Mouse (Mus musculus): ENCODE measurements around the gene Hist1h2ab.
"Not testable (repeated sequence)": the region's sequence is repeated elsewhere in the genome, so short reads cannot be mapped to it uniquely, and the experiment has no call there.

Gene Hist1h2ab

DNA sequence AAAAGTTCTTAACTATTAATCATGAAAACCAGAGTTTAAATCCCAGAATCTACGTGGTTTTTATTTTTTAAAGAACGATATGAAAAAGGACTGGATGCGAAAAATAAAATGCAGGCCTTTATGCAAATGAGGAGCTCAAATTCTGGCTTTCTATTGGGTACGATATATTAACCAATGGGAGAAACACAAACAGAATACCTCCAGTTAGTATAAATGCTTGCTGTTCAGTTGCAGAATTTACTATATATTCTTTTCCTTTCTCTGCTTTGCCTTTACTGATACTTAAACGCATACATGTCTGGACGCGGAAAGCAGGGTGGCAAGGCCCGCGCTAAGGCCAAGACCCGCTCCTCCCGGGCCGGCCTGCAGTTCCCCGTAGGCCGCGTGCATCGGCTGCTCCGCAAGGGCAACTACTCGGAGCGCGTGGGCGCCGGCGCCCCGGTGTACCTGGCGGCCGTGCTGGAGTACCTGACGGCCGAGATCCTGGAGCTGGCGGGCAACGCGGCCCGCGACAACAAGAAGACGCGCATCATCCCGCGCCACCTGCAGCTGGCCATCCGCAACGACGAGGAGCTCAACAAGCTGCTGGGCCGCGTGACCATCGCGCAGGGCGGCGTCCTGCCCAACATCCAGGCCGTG is at the start of gene Hist1h2ab:
Gene Hist1h2ab, plus strand, starts transcription at position 288 of the 639 bp plus-strand sequence.
- not testable (repeated sequence) for DNase-seq

DNA sequence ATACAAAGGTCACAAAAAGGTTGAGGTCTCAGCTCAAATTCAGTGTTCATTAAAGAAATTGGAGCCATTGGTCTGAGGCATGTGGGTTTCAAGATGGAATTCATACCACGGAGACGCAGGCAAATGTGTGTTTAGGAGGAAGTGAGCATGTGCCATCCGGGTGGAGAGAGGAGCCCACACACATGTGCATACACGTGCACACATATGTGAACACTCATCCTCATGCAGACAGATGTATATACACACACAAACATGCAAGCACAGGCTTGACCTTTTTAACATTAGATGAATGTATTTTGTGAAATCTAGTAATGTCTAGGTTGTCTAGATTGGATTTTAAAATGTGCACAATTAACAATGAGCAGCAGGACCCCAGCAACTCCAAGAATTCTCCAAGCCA is 48.7 kb upstream of the Hist1h2ab start:
- DNase-seq: no peak

DNA sequence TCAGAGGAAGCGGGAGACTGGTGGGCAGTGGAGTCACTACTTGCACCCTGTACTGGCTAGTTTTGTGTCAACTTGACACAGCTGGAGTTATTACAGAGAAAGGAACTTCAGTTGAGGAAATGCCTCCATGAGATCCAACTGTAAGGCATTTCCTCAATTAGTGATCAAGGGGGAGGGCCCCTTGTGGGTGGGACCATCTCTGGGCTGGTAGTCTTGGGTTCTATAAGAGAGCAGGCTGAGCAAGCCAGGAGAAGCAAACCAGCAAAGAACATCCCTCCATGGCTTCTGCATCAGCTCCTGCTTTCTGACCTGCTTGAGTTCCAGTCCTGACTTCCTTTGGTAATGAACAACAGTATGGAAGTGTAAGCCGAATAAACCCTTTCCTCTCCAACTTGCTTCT is 48.1 kb upstream of the Hist1h2ab start:
- DNase-seq: not testable (repeated sequence)

DNA sequence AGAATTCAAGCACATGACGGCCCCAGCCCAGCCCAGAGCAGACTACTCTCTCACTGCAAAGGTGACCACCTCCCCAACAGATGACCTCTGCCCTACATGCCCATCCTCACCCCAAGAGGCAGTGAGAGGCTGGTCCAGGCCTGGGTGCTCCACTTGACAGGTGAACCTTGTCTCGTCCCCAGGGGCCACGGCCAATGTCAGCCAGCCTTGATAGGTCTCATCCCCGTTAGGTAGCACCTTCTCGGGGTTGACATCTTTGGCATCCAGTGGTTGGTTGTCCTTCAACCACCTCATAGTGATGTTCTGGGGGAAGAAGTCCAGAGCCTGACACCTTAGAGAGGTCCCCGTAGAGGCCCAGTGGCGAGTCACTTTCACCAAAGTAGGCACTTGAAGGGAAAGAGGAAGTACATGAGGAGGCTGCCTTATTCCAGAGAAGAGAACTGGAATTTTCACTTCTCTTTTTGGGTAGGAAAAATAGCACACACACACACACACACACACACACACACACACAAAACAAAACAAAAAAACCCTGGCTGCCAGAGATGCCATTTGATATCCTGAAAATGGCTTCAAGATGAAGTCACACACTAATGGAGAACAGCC is 45.1 kb upstream of the Hist1h2ab start:
- no peak for DNase-seq

DNA sequence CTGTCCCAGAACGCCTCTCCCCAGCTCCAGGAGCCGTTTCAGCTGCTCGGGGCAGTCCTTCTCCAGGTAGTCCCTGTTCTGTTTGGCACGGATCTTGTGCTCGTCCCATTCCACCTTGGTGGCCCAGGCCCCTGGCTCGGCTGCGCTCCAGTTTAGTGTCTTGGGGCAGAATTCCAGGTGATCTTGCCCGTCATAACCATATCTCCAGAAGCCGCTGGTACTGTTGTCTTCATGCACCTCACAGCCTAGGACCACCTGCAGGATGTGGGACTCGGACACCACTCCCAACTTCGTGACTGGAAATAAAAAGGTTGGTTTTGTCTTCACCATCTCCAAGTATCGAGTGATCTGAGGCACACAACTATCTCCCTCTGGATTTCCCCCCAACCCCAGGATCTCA is 44.2 kb upstream of the Hist1h2ab start:
- DNase-seq: no peak

DNA sequence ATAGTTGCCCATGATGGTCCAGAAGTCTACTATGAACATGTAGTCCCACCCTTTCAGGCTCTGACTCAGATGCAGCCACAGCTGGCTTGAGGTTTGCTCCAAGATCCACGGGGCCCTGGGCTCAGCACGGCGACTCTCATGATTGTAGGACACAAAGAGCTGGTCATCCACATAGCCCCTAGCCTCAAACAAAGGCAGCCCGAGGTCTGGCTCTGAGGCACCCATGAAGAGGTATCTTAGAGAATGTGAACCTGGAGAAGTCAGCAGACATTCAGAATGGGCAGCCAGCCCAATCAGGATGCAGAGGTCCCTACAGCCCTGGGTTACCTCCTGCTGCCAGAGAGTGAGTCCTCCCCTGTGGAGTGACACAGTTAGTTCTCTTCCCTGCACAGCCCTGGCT is 42.9 kb upstream of the Hist1h2ab start:
- DNase-seq: no peak

DNA sequence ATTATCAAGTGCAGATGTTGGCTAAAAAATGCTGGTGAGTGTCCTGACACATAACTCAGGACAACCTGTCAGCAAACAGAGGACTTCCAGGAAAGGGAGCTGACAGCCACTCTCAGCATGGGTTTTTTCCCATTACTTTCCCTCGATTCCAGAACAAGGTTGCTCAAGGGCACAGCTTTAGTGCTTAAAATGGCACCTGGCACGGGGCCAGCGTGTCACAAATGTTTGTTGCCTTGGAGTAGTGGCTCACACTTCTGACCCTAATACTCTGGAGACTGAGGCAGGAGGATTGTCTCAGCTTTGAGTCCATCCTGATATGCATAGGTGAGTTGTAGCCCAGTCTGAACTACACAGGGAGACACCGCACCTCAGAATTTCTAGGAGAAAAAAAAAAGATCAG is 42.3 kb upstream of the Hist1h2ab start:
- no peak for DNase-seq

DNA sequence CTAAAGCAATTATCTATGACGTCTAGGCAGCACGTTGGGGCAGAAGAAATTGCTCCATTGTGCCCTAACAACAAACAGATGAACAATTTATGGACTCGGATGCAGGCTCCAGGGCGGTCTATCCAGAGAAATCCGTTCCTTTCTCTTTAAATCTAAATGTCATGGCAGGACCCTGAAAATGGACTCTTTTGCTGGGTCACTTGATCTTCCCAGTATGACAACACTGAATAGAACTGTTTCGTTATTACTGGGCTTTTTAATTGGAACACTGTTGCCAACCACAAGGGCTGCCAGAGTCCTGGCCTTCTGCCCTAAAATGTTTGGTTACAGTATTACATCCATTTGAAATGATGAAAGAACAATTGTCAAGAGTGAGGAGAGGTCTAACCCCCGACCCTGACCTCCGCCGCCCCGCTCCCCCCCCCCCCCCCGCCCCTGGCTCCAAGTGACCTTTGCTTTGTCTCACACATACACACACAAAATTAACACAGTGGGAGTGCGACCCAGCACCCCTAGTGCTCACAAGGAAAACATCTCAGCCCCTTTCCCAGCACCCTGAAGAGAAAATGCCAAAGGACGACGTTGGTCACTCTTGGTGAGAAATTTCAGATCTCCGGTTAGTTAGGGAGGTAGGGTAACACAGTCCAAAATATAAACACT is 41.1 kb upstream of the Hist1h2ab start:
- DNase-seq: no peak

DNA sequence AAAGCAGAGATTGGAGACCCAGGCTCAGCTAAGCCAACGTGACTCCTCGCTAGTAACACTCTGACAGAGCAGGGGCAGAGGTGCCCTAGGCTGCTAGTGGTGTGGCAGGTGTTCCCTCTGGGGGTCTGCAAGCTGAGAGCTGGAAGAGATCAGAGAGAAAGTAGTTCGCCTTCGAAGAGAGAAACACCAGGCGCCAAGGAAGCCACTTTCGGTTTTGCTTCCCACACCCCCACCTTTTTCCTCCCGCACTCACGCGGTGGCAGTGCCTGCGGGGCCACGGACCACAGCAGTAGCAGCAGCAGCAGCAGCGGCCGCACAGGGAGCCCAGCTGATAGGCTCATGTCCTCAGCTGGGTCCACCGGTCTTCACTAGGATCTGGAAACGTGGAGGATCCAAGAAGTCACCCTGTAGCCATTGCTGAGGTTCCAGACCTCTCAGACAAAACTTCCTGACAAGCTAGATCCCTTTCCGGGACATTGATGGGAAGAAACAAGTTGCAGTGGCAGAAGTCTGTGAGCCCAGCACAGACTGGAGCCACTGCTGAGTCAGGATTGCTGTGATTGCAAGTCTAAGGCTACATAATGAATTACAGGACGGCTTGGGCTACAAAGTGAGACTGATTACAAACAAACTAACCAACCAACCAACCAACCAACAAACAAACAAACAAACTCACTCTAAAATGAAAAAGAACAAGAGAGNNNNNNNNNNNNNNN is 40.4 kb upstream of the Hist1h2ab start, which contains the start of gene Hfe:
Gene Hfe, minus strand, starts transcription at position 481 of the 716 bp plus-strand sequence.
- DNase-seq: peak; percentile 42

DNA sequence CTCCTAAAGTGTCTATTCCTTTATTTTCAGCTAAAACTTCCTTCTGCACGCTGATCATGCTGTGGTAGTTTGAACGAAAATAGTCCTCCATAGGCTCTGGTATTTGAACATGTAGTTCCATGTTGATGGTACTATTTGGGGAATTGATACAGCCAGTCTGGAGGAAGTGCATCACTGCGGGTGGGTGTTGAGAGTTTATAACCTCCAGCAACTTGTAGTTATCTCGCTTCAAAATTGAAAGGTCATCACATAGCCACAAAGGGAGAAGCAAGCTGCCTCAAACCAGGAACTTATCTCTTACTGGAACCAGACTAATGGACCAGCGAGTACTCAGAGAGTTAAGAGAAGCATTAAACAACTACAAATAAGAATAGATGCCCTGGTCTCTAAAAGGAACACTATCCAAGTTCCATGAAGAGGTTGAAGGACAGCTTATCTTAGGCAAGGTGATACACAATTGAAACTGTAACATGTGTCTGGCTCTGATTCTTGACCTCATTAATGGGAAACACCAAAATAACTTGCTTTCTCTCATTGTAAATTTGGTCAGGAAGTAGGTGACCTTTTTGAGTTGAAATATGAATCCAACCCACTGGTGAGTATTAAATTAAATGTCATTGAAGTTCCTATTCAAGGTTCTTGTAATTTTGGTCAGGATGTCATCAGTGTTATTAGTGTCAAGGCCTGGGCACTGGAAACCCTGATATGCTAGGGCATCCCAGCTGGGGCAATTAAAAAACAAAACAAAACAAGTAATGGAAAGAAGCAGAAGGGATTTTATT is 34.5 kb upstream of the Hist1h2ab start:
- no peak for DNase-seq

DNA sequence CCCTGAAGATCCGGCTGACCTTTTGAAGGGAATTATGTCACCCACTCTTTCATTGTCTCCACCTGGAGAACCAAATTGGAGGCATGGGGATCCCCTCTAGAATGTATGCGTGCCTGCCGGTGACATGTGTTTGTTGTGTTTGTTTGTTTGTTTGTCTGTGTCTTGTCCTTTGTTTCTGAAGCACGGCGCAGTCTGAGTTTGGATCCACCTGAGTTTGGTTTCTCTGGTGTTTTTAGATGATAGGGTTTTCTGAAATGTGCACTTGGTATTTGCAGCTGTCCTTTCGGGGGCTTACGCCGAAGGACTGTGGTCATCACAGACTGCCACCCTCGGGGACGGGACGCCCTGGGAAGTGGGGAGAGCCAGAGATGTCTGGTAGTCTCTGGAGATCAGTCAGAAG is 33.8 kb upstream of the Hist1h2ab start:
- DNase-seq: no peak

DNA sequence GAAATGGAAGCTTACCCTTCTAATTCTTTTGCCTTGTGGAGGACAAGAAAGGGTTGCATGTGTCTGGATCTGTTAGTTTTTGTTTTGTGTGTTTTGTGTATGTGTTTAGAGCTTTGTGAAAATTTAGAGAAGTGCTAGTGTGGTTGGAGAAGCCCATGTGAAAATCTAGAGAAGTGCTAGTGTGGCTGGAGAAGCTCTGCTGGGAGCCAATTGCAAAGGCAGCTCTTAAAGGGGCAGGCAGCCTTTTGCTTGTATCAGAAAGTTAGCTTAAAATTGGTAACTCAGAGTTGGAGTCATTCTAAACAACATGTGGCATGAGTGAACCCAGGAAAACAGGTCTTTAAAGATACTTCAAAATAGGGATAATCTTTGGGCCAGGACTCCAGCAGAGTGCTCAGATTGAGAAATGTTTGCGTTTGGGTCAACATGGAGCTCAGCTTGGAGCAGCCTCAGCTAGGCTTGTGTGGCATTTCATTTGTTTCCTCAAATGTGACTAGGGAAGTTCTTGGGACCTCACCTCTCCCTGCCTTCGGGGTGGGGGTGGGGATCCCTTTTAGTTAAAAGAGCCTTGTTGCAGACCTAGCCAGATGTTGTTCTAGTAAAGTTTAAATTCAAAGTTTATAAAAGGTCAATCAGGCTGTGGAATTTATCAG is 33.2 kb upstream of the Hist1h2ab start:
- not testable (repeated sequence) for DNase-seq

DNA sequence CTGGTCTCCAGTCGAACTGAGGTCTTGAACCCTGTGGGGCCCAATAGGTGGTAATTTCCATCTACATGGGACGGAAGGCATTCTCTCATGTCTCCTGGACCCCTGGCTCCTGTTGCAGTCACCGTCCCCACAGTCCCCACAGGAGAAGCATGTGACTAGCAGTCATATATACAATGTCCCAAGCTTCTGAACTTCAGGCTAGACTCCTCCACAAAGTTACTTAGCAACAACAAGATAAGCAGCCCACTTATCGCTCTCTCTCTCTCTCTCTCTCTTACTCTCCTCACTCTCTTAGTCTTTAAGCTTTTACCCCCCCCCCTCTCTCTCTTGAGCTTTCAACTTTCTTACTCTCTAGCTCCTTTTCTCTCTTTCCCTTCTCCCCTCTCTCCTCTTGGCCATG is 26.7 kb upstream of the Hist1h2ab start:
- no peak for DNase-seq

DNA sequence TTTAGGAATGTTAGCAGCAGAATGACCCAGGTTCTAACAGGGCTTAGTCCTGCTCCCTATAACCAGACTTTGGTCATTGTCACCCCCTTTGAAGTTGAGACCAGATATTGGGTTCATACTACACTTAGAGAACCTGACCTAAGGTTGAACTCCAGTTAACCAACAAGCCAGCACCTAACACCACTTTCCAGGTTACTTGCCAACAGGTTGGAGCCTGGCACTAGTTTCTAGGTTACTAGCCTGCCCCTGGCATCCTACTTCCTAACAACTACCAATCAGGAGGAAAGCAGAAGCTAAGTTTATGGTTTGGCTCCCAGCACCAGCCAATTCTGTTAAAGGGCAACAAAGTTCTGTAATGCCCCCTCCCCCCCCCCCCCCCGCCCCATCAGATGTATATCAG is 25.7 kb upstream of the Hist1h2ab start:
- no peak for DNase-seq

DNA sequence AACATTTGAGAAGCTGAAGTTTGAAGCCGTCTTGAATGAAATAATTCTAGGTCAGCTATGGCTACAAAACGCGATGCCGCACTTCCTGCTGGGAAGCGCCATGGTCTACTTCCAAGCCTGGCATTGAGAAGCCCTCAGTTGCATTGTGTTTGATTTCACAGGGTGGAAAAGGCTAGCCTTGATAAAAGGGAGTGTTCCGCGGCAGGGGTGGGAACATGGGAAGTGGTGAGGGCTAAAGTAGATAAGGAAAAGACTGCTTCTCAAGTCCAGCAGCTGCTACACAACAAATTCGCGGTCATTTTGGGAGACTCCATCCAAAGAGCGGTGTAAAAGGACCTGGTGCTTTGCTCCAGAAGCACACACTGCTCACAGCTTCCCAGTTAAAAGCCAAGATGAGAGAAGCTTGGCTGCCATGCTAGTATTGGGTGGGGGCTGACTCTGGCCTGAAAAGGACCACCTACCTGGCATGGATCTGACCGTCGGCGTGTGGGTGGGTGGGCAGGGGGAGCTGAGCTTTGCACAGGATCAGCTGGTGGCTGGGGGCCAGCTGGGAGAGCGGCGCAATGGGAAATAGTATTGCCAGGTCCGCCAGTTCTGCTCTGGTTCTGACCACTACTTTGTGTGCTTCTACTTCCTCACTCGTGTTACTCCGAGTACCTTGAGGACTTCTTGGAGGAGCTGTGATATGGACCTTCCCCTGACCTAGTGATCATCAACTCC is 22.3 kb upstream of the Hist1h2ab start:
- no peak for DNase-seq

DNA sequence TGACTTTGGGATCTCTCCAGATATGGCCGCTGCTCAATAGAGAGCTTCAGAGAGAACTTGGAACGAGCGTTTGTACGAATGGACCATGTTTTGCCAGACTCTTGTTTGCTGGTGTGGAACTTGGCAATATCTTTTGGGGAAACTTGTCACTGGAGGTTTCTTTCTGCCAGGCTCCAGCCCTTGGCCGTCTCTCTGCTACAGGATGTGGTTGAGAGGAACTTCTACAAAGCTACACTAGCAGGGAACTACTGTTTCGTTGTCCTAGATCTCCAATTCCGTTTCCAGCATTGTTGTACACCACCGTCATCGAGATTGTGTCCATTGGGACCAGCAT is 21.8 kb upstream of the Hist1h2ab start:
- DNase-seq: no peak

DNA sequence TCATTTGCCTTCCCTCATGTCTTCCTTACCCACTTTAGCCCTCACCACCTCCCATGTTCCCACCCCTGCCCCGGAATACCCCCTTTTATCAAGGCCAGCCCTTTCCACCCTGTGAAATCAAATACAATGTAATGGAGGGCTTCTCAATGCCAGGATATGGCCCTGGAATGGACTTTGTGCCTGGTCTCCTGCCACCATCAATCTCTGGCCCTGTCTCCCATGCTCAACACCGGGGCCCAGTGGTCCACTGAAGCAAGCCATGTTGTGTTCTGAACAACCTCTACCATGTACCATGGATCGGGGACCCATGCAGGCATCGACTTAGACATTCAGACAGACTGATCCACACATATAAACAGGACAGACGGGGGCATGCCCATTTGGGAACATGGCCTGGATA is 21.2 kb upstream of the Hist1h2ab start:
- no peak for DNase-seq

DNA sequence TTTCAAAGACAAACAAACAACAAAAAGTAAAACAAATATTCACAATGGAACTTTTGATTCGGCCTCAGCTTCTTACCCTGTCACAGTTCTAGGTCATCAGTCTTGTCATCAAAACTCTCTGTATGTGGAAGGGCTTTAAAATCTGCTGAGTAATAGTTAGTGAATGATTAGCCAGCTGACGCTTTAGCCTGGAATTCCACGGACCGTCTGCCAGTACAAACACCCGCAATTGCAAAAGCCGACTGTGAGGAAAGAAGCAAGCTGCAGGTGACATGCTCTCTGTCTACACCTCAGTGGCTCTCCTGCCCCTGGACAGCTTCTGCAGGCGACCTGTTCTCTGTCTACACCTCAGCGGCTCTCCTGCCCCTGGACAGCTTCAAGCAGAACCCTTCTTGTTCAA is 20.4 kb upstream of the Hist1h2ab start:
- peak; percentile 81 for DNase-seq

DNA sequence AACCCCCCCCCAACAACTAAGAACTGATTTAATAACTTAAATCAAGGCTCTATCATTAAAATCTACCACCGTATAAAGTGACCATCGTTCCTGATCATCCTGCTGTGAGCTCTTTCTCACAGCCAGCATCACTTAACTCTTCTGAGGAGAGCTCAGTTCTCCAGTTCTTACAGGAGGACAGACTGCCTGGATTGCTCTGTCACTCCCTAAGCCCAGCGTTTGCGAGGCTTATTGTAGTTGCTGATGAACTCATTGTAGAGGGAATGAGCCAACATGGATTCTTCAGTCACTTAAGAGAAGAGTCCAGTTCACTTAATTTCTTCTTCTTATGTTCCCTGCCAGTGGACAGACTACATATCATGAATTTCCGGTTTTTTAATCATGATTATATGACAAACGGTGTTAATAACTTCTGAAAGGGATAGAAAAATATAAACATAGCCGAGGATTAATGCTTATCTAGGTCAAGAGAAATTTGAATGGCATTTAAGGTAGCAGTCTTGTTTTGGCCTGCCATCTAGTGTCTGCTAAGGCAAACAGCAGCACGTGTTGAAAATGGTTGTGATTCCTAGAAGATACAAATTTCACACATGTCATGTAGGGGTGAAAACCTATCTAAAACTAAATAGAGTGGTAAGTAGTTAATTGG is 18.6 kb upstream of the Hist1h2ab start:
- no peak for DNase-seq

DNA sequence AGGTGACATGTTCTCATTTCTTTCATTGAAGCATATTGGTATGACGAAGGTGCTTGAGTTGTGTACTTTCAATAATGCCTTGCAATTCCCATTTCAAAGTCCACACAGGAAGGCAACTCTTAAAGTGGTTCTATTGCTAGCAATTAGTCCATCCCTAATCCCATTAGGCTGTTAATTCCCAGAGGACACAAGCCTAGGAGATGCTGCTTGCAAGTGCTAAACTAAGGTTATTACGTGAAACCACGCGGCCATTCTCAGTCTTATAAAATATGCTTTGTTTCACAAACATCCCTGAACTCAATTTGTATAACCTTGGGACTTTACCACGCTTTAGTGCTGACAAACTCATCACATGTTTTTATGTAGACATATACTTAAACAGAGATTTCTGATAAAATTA is 13.8 kb upstream of the Hist1h2ab start:
- DNase-seq: no peak

DNA sequence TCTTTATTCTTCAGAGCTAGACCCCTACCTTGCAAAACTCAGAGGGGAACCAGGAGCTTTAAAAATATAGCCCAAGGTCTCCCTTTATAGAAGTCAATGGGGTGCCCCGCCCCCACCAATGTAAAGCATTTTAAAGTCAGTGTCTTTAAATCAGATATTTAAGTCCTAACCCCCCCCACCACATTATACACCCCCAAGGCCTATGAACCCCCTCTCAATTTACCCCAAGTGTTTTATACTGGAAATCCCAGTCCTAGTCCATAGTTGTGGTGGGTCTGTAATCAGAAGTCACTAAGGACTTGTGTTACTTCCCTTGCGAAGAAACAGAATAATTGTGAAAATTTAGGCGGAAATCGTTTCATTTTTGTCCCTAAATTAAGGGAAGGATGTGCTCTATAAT is 12.9 kb upstream of the Hist1h2ab start:
- no peak for DNase-seq
